Mouse (Mus musculus): ENCODE results near the gene Smarca2.

- TF ChIP-seq CTCF (IDR thresholded peaks at IDR 0.05) (no peak), EP300 (IDR thresholded peaks at IDR 0.05) (no peak)
Observed at GRCm38 (mm10) chr19:26794315-26794714, 189.5 kb downstream of the Smarca2 start.
